Mouse (Mus musculus) retina, postnatal 7 days (tissue): ENCODE measurements around the gene Gucy2c.

Experiments
- DNase-seq: peaks from one replicate; pipeline ENCODE4 v3.0.0-alpha.2; 2012; ENCODE audit warnings: low read depth, low spot score

The Gucy2c gene

GRCm38 (mm10) chr6:136781377-136781986 lies at the start of gene Gucy2c:
TSS of gene Gucy2c (minus strand) at chr6:136781765.
- no peak for DNase-seq

GRCm38 (mm10) chr6:136828681-136829080 lies 47.1 kb upstream of the Gucy2c start:
- DNase-seq: no peak

- peak; percentile 95 for DNase-seq
These were observed 46.5 kb upstream of the Gucy2c start, which contains the start of gene Wbp11 for GRCm38 (mm10) chr6:136827881-136828561. TSS of gene Wbp11 (minus strand) at chr6:136828233.

DNA sequence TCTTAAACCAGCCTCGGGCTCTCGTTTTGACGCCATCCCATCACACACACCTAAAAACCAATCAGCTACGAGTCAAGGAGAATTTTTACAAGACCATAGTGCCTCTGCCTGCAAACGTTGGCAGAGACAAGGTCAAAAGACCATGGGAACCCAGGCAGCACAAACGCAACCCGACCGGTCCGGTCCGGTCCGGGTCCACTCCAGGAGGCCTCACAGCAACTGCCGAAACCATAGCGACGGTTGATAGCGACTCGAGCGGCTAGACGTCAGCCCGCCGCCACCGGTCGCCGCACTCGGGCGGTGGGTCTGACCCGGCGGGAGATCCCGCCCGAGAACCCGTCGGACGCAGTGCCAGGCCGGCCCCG lies 45.9 kb upstream of the Gucy2c start, which contains the start of gene BC049715:
Gene BC049715, plus strand, starts transcription at position 111 of the 365 bp plus-strand sequence.
- no peak for DNase-seq

DNA sequence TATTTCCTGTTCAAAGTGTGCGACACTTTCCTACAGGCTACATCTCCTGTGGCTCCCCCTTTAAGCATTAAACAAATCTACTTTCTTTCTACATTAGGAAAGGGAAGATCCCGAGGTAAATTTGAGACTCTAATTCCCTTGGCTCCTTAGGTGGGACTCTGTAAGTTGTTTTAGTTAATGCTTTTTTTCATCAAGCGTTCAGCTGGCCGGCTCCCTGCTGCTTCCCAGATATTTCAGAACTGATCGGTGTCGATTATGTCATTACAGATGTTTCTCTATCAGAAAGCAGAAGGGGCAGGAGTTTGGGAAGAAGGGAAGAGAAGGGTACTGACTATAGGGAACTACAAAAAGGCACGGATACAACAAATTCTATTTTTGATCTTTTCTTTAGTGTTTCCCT lies 45.6 kb upstream of the Gucy2c start:
- DNase-seq: no peak

DNA sequence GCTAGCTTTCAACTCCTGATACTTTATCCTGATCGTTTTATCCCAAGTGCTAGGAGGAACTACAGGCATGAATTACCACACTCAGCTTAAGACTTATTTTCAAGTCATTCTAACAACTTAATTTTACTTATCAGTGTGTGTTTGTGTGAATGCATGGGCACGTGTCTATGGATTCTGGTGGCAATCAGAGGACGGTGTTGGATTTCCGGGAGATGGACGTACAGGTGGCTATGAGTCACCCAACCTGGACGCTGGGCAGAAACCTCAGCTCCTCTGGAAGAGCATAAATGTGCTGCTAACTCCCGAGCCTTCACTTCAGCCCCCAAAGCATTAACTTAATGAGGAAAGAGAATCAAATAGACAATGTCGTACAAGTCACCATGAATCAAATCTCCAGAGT lies 43.4 kb upstream of the Gucy2c start:
- no peak for DNase-seq

- no peak for DNase-seq
These were observed 39.5 kb upstream of the Gucy2c start for GRCm38 (mm10) chr6:136821086-136821485.

DNA sequence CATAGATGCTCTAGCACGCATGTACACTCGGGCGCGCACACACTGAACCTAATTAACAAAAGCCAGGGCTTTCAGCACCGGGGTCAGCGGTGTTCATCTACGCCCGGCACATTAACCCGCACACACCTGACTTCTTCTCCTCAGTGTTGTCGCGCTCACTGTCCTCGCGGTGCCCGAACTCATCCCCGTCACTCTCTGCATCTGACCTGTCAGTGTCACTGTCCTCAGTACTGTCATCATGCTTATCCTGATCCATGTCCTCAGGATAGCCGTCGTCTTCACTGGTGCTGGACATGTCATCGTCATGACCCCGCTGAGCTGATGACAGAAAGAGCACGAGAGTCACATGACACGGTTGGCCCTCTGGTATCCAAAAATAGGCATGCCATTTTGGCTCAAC lies 38.8 kb upstream of the Gucy2c start:
- no peak for DNase-seq

- no peak for DNase-seq
These were observed 36.0 kb upstream of the Gucy2c start for GRCm38 (mm10) chr6:136817549-136817948.

GRCm38 (mm10) chr6:136816826-136817225 lies 35.3 kb upstream of the Gucy2c start:
- no peak for DNase-seq

GRCm38 (mm10) chr6:136815381-136815780 lies 33.8 kb upstream of the Gucy2c start:
- no peak for DNase-seq

DNA sequence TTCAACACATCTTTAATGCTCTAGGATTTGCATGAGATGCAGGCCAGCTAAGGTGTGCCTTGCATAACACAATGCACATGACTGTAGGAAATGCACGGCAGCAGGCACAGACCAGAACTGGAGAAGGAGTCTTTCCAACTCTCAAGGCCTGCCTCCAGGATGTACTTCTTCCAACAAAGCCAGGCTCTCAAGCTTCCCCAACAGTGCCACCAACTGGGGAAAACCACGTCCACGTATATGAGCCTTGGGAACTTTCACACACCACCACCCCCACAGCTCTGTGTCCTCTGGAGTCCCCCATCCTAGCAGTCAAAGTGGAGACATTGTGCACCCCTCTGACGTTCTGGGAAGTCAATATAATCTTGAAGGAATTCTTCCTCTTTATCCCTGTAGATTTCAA lies 31.6 kb upstream of the Gucy2c start:
- DNase-seq: no peak

- DNase-seq: no peak
These were observed 29.6 kb upstream of the Gucy2c start for GRCm38 (mm10) chr6:136811196-136811595.

DNA sequence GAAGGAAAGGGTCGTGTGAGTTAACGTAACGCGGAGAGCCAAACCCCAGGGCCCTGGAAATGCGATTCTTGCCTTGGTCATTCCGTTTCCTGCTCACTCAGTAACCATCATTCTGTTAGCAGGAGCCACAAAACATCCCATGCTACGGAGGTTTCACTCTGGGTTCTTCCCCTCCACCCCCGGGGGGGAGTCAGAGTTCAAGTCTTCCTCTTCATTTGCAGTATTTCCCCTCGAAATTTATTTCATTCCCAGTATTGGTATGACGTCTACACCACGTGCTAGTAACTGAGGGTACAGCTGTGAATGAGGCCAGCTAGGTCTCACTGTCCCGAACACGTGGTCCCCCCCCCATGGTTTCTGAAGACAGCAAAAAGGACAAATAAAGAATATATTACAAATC lies 28.1 kb upstream of the Gucy2c start:
- no peak for DNase-seq

GRCm38 (mm10) chr6:136809077-136809476 lies 27.5 kb upstream of the Gucy2c start:
- no peak for DNase-seq

- DNase-seq: no peak
These were observed 27.1 kb upstream of the Gucy2c start for GRCm38 (mm10) chr6:136808631-136809046.

- peak; percentile 89 for DNase-seq
These were observed 26.5 kb upstream of the Gucy2c start, which contains the start of gene H2afj for GRCm38 (mm10) chr6:136808014-136808417. TSS of gene H2afj (plus strand) at chr6:136808244.

- DNase-seq: no peak
These were observed 25.9 kb upstream of the Gucy2c start for GRCm38 (mm10) chr6:136807395-136808013.

- no peak for DNase-seq
These were observed 25.3 kb upstream of the Gucy2c start for GRCm38 (mm10) chr6:136806819-136807218.

- DNase-seq: no peak
These were observed 23.8 kb upstream of the Gucy2c start for GRCm38 (mm10) chr6:136805409-136805775.

DNA sequence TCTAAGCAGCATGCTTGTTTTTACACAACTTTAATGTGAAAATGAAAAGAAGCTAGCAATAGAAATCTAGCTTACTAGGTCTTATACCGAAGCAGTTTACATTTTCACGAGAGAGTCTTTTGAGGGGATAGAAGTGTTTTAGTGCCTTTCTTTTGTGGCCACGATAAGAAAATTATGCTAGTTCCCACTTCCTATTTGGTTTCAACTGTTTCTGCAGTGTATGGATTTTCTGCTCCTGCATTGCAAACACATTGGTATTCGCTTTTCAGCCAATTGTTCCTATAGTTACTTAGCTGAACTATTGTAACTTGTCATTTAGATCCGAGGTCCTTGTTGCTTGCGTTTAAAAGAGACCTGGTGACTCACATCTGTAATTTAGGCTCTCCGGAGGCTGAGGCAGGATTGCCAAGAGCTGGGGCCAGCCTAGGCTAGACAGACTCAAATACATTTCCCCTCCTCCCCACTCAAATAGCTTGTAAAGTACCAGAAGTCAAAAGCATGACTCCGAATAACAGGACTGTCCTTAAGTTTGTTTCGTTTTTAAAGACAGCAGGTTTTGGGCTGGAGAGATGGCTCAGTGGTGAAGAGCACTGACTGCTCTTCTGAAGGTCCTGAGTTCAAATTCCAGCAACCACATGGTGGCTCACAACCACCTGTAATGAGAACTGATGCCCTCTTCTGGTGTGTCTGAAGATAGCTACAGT lies 23.3 kb upstream of the Gucy2c start:
- no peak for DNase-seq
